Mouse (Mus musculus) cerebellum, adult 2 months (tissue): ENCODE measurements around the gene Tifab.

Source experiments
- CTCF ChIP-seq: fragments of 200-500 bp; IDR thresholded peaks from 2 replicates; pipeline ENCODE4 v1.5.1; 2011; ENCODE audit warnings: low read depth, mild to moderate bottlenecking, control low read depth, low read length, moderate library complexity, borderline replicate concordance; ENCODE audit not compliant: insufficient read depth
- POLR2A ChIP-seq: fragments of 200-500 bp; IDR thresholded peaks from 2 replicates; pipeline ENCODE4 v1.6.1; 2011; ENCODE audit warnings: low read length, control low read depth, borderline replicate concordance; ENCODE audit not compliant: insufficient read depth

- no peak for TF ChIP-seq CTCF
- no peak for TF ChIP-seq POLR2A
These were observed 36.1 kb downstream of the Tifab start for GRCm38 (mm10) chr13:56142382-56143150.
